ENCODE assay signal across 12 mouse cellular contexts in genomic region chr1:180315127-180315526, GRCm38 (mm10).
"Had no signal": no experiment of that assay in that cellular context is flagged by ENCODE, and none has a peak within 500 bp of the region (broad histone marks: within the 10 kb centered on the region; RNA-seq: fewer than 3 reads in every experiment).

No protein-coding gene starts in this region.

- H3K27ac ChIP-seq: limb, embryonic 12.5 days; liver, embryonic 14.5 days; midbrain, embryonic 12.5 days; stomach, embryonic 15.5 days had no signal

- DNase-seq: kidney, postnatal 36 days; layer of hippocampus, adult 9-11 months; layer of hippocampus, postnatal 36 days; lung, adult 18-20 months; right cerebral cortex, postnatal 4 days; spleen, adult 18-20 months had no signal

- H3K9ac ChIP-seq: limb, embryonic 12.5 days; liver, embryonic 14.5 days; midbrain, embryonic 12.5 days; neural tube, embryonic 13.5 days; stomach, embryonic 15.5 days had no signal

- H3K27me3 ChIP-seq: limb, embryonic 12.5 days; neural tube, embryonic 13.5 days; stomach, embryonic 15.5 days had no signal

- ATAC-seq: midbrain, embryonic 16.5 days had no signal

- H3K4me2 ChIP-seq: limb, embryonic 12.5 days; midbrain, embryonic 12.5 days; neural tube, embryonic 13.5 days; stomach, embryonic 15.5 days had no signal

- H3K36me3 ChIP-seq: limb, embryonic 12.5 days; midbrain, embryonic 12.5 days; neural tube, embryonic 13.5 days; stomach, embryonic 15.5 days had no signal

- H3K4me3 ChIP-seq: limb, embryonic 12.5 days; midbrain, embryonic 12.5 days; neural tube, embryonic 13.5 days; stomach, embryonic 15.5 days had no signal

- H3K9me3 ChIP-seq: limb, embryonic 12.5 days; midbrain, embryonic 12.5 days; neural tube, embryonic 13.5 days; stomach, embryonic 15.5 days had no signal
